Mouse (Mus musculus) cerebellum, adult 2 months (tissue): ENCODE measurements at regions not wholly inside any gene's neighbourhood (a gene's known extent, or its start where the extent isn't known, plus 50 kb on each side); places are given as distances from the start of the nearest gene placed in this dataset.

Experiments
- CTCF ChIP-seq: fragments of 200-500 bp; IDR thresholded peaks from 2 replicates; pipeline ENCODE4 v1.5.1; 2011; ENCODE audit warnings: low read depth, mild to moderate bottlenecking, control low read depth, low read length, moderate library complexity, borderline replicate concordance; ENCODE audit not compliant: insufficient read depth
- POLR2A ChIP-seq: fragments of 200-500 bp; IDR thresholded peaks from 2 replicates; pipeline ENCODE4 v1.6.1; 2011; ENCODE audit warnings: low read length, control low read depth, borderline replicate concordance; ENCODE audit not compliant: insufficient read depth

- TF ChIP-seq CTCF (no peak), POLR2A (no peak)
Measured at GRCm38 (mm10) chr5:39510246-39510645, 245.0 kb downstream of the Hs3st1 start.
